Comparison of ENCODE assay signal across 25 mouse cellular contexts in genomic region chr13:31294011-31294410, GRCm38 (mm10).
DNase-seq lines count a peak whose midpoint lies in the region; ATAC-seq and TF ChIP-seq lines count a peak whose summit lies in the region.
"Had no signal": no experiment of that assay in that cellular context is flagged by ENCODE, and none has a peak within 500 bp of the region (broad histone marks: within the 10 kb centered on the region; RNA-seq: fewer than 3 reads in every experiment).

No protein-coding gene starts in this region.

- no peak for TF ChIP-seq CTCF in stomach, postnatal 0 days (IDR thresholded peaks at IDR 0.05; ENCODE audit: low read depth)

- no peaks in the 10 kb centered on the region for H3K9me3 ChIP-seq in embryonic facial prominence, embryonic 12.5 days
- H3K9me3 ChIP-seq in embryonic facial prominence, embryonic 10.5 days = no peaks in the 10 kb centered on the region
- H3K9me3 ChIP-seq in heart, embryonic 12.5 days (replicated peaks) = no peaks in the 10 kb centered on the region
- no peaks in the 10 kb centered on the region for H3K9me3 ChIP-seq in intestine, embryonic 14.5 days (ENCODE audit: control insufficient read depth, low read length)
- H3K9me3 ChIP-seq in intestine, embryonic 15.5 days = no peaks in the 10 kb centered on the region
- no peaks in the 10 kb centered on the region for H3K9me3 ChIP-seq in stomach, embryonic 15.5 days
- no peaks in the 10 kb centered on the region for H3K9me3 ChIP-seq in stomach, postnatal 0 days (ENCODE audit: control insufficient read depth, low read length)
- H3K9me3 ChIP-seq: embryonic facial prominence, embryonic 13.5 days; forebrain, embryonic 12.5 days; forebrain, embryonic 15.5 days; heart, embryonic 10.5 days had no signal

- no peak overlapping the region for H3K4me3 ChIP-seq in embryonic facial prominence, embryonic 12.5 days
- H3K4me3 ChIP-seq in embryonic facial prominence, embryonic 10.5 days = no peak overlapping the region
- H3K4me3 ChIP-seq in heart, embryonic 12.5 days = no peak overlapping the region
- no peak overlapping the region for H3K4me3 ChIP-seq in intestine, embryonic 14.5 days (ENCODE audit: low read depth, low read length)
- H3K4me3 ChIP-seq in intestine, embryonic 15.5 days (replicated peaks) = no peak overlapping the region
- no peak overlapping the region for H3K4me3 ChIP-seq in stomach, embryonic 15.5 days (replicated peaks)
- H3K4me3 ChIP-seq in stomach, postnatal 0 days (ENCODE audit: low read depth, low read length) = no peak overlapping the region
- H3K4me3 ChIP-seq: embryonic facial prominence, embryonic 13.5 days; erythroblast, embryonic 14.5 days; forebrain, embryonic 12.5 days; forebrain, embryonic 15.5 days; heart, embryonic 10.5 days had no signal

- 0 out of 2 replicates have a peak, but pooled peaks cover 8% of the 10 kb centered on the region for H3K4me1 ChIP-seq in embryonic facial prominence, embryonic 12.5 days
- peaks cover 9% of the 10 kb centered on the region; the same call in 1 of the 2 replicates for H3K4me1 ChIP-seq in embryonic facial prominence, embryonic 10.5 days
- peaks cover 23% of the 10 kb centered on the region; the same call in 1 of the 2 replicates for H3K4me1 ChIP-seq in heart, embryonic 12.5 days (replicated peaks)
- H3K4me1 ChIP-seq in intestine, embryonic 14.5 days (replicated peaks; ENCODE audit: control insufficient read depth, insufficient read depth, low read length) = no peaks in the 10 kb centered on the region
- H3K4me1 ChIP-seq in intestine, embryonic 15.5 days (replicated peaks) = no peaks in the 10 kb centered on the region
- H3K4me1 ChIP-seq in stomach, embryonic 15.5 days = no peaks in the 10 kb centered on the region
- no peaks in the 10 kb centered on the region for H3K4me1 ChIP-seq in stomach, postnatal 0 days (replicated peaks; ENCODE audit: control insufficient read depth, insufficient read depth)
- H3K4me1 ChIP-seq: forebrain, embryonic 12.5 days; forebrain, embryonic 15.5 days had no signal

- ATAC-seq in embryonic facial prominence, embryonic 12.5 days (ENCODE audit: insufficient number of reproducible peaks, insufficient read depth, low FRiP score, low TSS enrichment) = 0 out of 2 replicates have a peak, but pooled peaks have one; percentile 22
- ATAC-seq in heart, embryonic 12.5 days (ENCODE audit: insufficient number of reproducible peaks, low FRiP score) = 0 out of 2 replicates have a peak, but pooled peaks have one; percentile 29
- no peak for ATAC-seq in intestine, embryonic 14.5 days (replicated peaks; ENCODE audit: low FRiP score, low TSS enrichment, low read depth)
- no peak for ATAC-seq in intestine, embryonic 15.5 days
- ATAC-seq in stomach, embryonic 15.5 days (ENCODE audit: insufficient read depth, low FRiP score, low read depth) = no peak
- no peak for ATAC-seq in stomach, postnatal 0 days (ENCODE audit: low FRiP score, low TSS enrichment)
- ATAC-seq: activated CD4-positive, CD25-positive, alpha-beta regulatory T cell, adult 4 months; forebrain, embryonic 15.5 days; hindbrain, postnatal 0 days; inflammation-experienced regulatory T-cells, adult 6 months had no signal

- DNase-seq in embryonic facial prominence, embryonic 10.5 days (ENCODE audit: low spot score) = no peak
- no peak for DNase-seq in heart, adult 8-10 months (ENCODE audit: low spot score)
- peak; percentile 39 for DNase-seq in intestine, embryonic 14.5 days (ENCODE audit: low spot score)
- DNase-seq in stomach, postnatal 0 days (ENCODE audit: low spot score) = no peak
- DNase-seq: adrenal gland, postnatal 10 days; adrenal gland, postnatal 36 days; cerebellum, adult 18-20 months; cerebellum, adult 9-10 months; cerebellum, postnatal 14 days; gastrocnemius, postnatal 25 days; heart, postnatal 36 days; kidney, adult 11 months had no signal

- H3K4me2 ChIP-seq in embryonic facial prominence, embryonic 12.5 days (replicated peaks) = no peak overlapping the region
- no peak overlapping the region for H3K4me2 ChIP-seq in heart, embryonic 12.5 days
- no peak overlapping the region for H3K4me2 ChIP-seq in intestine, embryonic 14.5 days (ENCODE audit: low read length)
- H3K4me2 ChIP-seq in intestine, embryonic 15.5 days (replicated peaks) = no peak overlapping the region
- no peak overlapping the region for H3K4me2 ChIP-seq in stomach, embryonic 15.5 days
- H3K4me2 ChIP-seq in stomach, postnatal 0 days (replicated peaks; ENCODE audit: low read depth) = no peak overlapping the region
- H3K4me2 ChIP-seq: embryonic facial prominence, embryonic 13.5 days; forebrain, embryonic 12.5 days; forebrain, embryonic 15.5 days; hindbrain, embryonic 14.5 days had no signal

- no peak overlapping the region for H3K9ac ChIP-seq in embryonic facial prominence, embryonic 12.5 days
- no peak overlapping the region for H3K9ac ChIP-seq in heart, embryonic 12.5 days
- H3K9ac ChIP-seq in intestine, embryonic 14.5 days (ENCODE audit: low read length) = no peak overlapping the region
- H3K9ac ChIP-seq in intestine, embryonic 15.5 days = no peak overlapping the region
- no peak overlapping the region for H3K9ac ChIP-seq in stomach, embryonic 15.5 days
- no peak overlapping the region for H3K9ac ChIP-seq in stomach, postnatal 0 days (ENCODE audit: low read length)
- H3K9ac ChIP-seq: embryonic facial prominence, embryonic 13.5 days; forebrain, embryonic 12.5 days; forebrain, embryonic 15.5 days; hindbrain, embryonic 14.5 days had no signal

- H3K27me3 ChIP-seq in embryonic facial prominence, embryonic 12.5 days = no peaks in the 10 kb centered on the region
- H3K27me3 ChIP-seq in embryonic facial prominence, embryonic 10.5 days (replicated peaks; ENCODE audit: low read depth, poor library complexity, severe bottlenecking) = 0 out of 2 replicates have a peak, but pooled peaks cover 8% of the 10 kb centered on the region
- peaks cover 69% of the 10 kb centered on the region for H3K27me3 ChIP-seq in heart, embryonic 12.5 days (replicated peaks)
- H3K27me3 ChIP-seq in intestine, embryonic 14.5 days (replicated peaks; ENCODE audit: control insufficient read depth, insufficient read depth, low read length) = no peaks in the 10 kb centered on the region
- no peaks in the 10 kb centered on the region for H3K27me3 ChIP-seq in intestine, embryonic 15.5 days (replicated peaks)
- H3K27me3 ChIP-seq in stomach, embryonic 15.5 days (replicated peaks) = no peaks in the 10 kb centered on the region
- H3K27me3 ChIP-seq in stomach, postnatal 0 days (ENCODE audit: control insufficient read depth, insufficient read depth, low read length) = no peaks in the 10 kb centered on the region
- H3K27me3 ChIP-seq: forebrain, embryonic 12.5 days; forebrain, embryonic 15.5 days had no signal

- WGBS in embryonic facial prominence, embryonic 12.5 days = 88% methylated on average over 7 of the region's 7 CpGs
- WGBS in embryonic facial prominence, embryonic 10.5 days = 94% methylated on average over 7 of the region's 7 CpGs
- 39% methylated on average over 7 of the region's 7 CpGs for WGBS in heart, embryonic 12.5 days
- WGBS in intestine, embryonic 14.5 days = 82% methylated on average over 7 of the region's 7 CpGs
- WGBS in intestine, embryonic 15.5 days = 77% methylated on average over 7 of the region's 7 CpGs
- 79% methylated on average over 7 of the region's 7 CpGs for WGBS in stomach, embryonic 15.5 days
- 69% methylated on average over 7 of the region's 7 CpGs for WGBS in stomach, postnatal 0 days

- no peak overlapping the region for H3K27ac ChIP-seq in embryonic facial prominence, embryonic 12.5 days
- H3K27ac ChIP-seq in embryonic facial prominence, embryonic 10.5 days (replicated peaks) = no peak overlapping the region
- no peak overlapping the region for H3K27ac ChIP-seq in heart, embryonic 12.5 days (ENCODE audit: poor library complexity, severe bottlenecking)
- no peak overlapping the region for H3K27ac ChIP-seq in intestine, embryonic 14.5 days (ENCODE audit: low read depth)
- H3K27ac ChIP-seq in intestine, embryonic 15.5 days = no peak overlapping the region
- peak overlapping the region; percentile 21; the same call in 1 of the 2 replicates for H3K27ac ChIP-seq in stomach, embryonic 15.5 days
- no peak overlapping the region; the same call in 1 of the 2 replicates for H3K27ac ChIP-seq in stomach, postnatal 0 days (replicated peaks)
- H3K27ac ChIP-seq: embryonic facial prominence, embryonic 13.5 days; forebrain, embryonic 12.5 days; forebrain, embryonic 15.5 days; heart, embryonic 10.5 days; hindbrain, embryonic 14.5 days; hindbrain, postnatal 0 days had no signal

- no peaks in the 10 kb centered on the region for H3K36me3 ChIP-seq in embryonic facial prominence, embryonic 12.5 days
- H3K36me3 ChIP-seq in embryonic facial prominence, embryonic 10.5 days (replicated peaks) = no peaks in the 10 kb centered on the region
- no peaks in the 10 kb centered on the region for H3K36me3 ChIP-seq in heart, embryonic 12.5 days
- H3K36me3 ChIP-seq in intestine, embryonic 14.5 days (ENCODE audit: control insufficient read depth, insufficient read depth, low read length) = no peaks in the 10 kb centered on the region
- H3K36me3 ChIP-seq in intestine, embryonic 15.5 days = no peaks in the 10 kb centered on the region
- no peaks in the 10 kb centered on the region for H3K36me3 ChIP-seq in stomach, embryonic 15.5 days
- no peaks in the 10 kb centered on the region for H3K36me3 ChIP-seq in stomach, postnatal 0 days (ENCODE audit: control insufficient read depth, insufficient read depth, low read length)
- H3K36me3 ChIP-seq: embryonic facial prominence, embryonic 13.5 days; forebrain, embryonic 12.5 days; forebrain, embryonic 15.5 days; heart, embryonic 10.5 days had no signal

- no peak for TF ChIP-seq EP300 in stomach, postnatal 0 days (optimal IDR thresholded peaks at IDR 0.05)

Comparison
In these comparisons a context has a peak if more than half of its experiments do, and no peak if none do; other contexts are left out.
1. ATAC-seq: peak in embryonic facial prominence, embryonic 12.5 days (single experiment) and heart, embryonic 12.5 days (single experiment); none in intestine, embryonic 14.5 days (single experiment), intestine, embryonic 15.5 days (single experiment), stomach, embryonic 15.5 days (single experiment) and stomach, postnatal 0 days (single experiment).